9 mouse cellular contexts compared by ENCODE assay signal in genomic region chr10:97704562-97704961, GRCm38 (mm10). TPM values are rescaled to one million over a fixed set of nuclear protein-coding genes. Genes with fewer than 3 reads are reported as not detected.
A peak's percentile ranks its signal among the peaks of the same experiment; 100 is the strongest.
DNase-seq lines count a peak whose midpoint lies in the region; TF ChIP-seq lines count a peak whose summit lies in the region.
"Had no signal": no experiment of that assay in that cellular context is flagged by ENCODE, and none has a peak within 500 bp of the region (broad histone marks: within the 10 kb centered on the region; RNA-seq: fewer than 3 reads in every experiment).

No protein-coding gene starts in this region.

- WGBS in thymus, adult 2 months = 70% methylated on average over 1 of the region's 1 CpGs

- H3K27ac ChIP-seq in thymus, adult 2 months (ENCODE audit: control insufficient read depth, insufficient read depth, low read length) = no peak overlapping the region

- intact Hi-C loops in heart, postnatal 14 days (cut with DNase I) = no loop called here

- H3K36me3 ChIP-seq in thymus, adult 2 months (ENCODE audit: control insufficient read depth, insufficient read depth, low read length) = no peaks in the 10 kb centered on the region

- peak; percentile 27 to 60 for DNase-seq in heart, postnatal 14 days
- no peak for DNase-seq in heart, adult 9 months (ENCODE audit: low spot score in 2 of 2)
- peak; percentile 15 for DNase-seq in thymus, postnatal 0 days (ENCODE audit: low spot score)
- no peak for DNase-seq in thymus, postnatal 25 days
- peak; percentile 13 for DNase-seq in c-Kit-positive CD71-positive TER-119-negative erythroid progenitor cells, embryonic 14.5 days (ENCODE audit: low read depth)
- DNase-seq in hindlimb bud, embryonic 11.5 days (ENCODE audit: extremely low spot score, low read depth, low spot score) = peak; percentile 33
- DNase-seq in retina, postnatal 7 days (ENCODE audit: low read depth, low spot score) = peak; percentile 27
- DNase-seq in thymus, adult 2 months = no peak

- TF ChIP-seq POLR2A in thymus, adult 2 months (IDR thresholded peaks at IDR 0.05; ENCODE audit: control insufficient read depth, extremely low read depth, insufficient read depth, low read length, poor library complexity) = no peak

- no peak for TF ChIP-seq CTCF in thymus, adult 2 months (IDR thresholded peaks at IDR 0.05; ENCODE audit: borderline replicate concordance, control insufficient read depth, extremely low read depth, insufficient read depth, low read length, poor library complexity)

- no peaks in the 10 kb centered on the region for H3K27me3 ChIP-seq in thymus, adult 2 months (ENCODE audit: control insufficient read depth, insufficient read depth, low read length)

- no peaks in the 10 kb centered on the region for H3K4me1 ChIP-seq in thymus, adult 2 months (replicated peaks; ENCODE audit: control insufficient read depth, insufficient read depth, low read length)

- no peak overlapping the region for H3K4me3 ChIP-seq in thymus, adult 2 months (ENCODE audit: control insufficient read depth, insufficient read depth, low read length)

RNA-seq across cellular contexts. Expression of gene Ccer1, which starts 11.7 kb away (rescaled TPM):
- not detected for total RNA-seq in heart, postnatal 14 days (2021)
- not detected in 2 replicates for polyA plus RNA-seq in thymus, postnatal 0 days (2015; fragmentation: Nextera tagmentation; extraction: Ambion mirVana)
- polyA plus RNA-seq in thymus, adult 2 months (2012; rRNA removed) = 0.12 TPM in 1 of 2 replicates, not detected in the other
- polyA plus RNA-seq: cortical plate, adult 2 months had no signal

RNA-seq across cellular contexts. Expression of gene C030005K15Rik, which starts 22.0 kb away (rescaled TPM):
- not detected for total RNA-seq in heart, postnatal 14 days (2021)
- not detected in 2 replicates for polyA plus RNA-seq in thymus, postnatal 0 days (2015; fragmentation: Nextera tagmentation; extraction: Ambion mirVana)
- not detected in 2 replicates for polyA plus RNA-seq in thymus, adult 2 months (2012; rRNA removed)

Comparison
In these comparisons a context has a peak if more than half of its experiments do, and no peak if none do; other contexts are left out.
1. DNase-seq: peak in heart, postnatal 14 days (2 of 2), thymus, postnatal 0 days (single experiment), c-Kit-positive CD71-positive TER-119-negative erythroid progenitor cells, embryonic 14.5 days (single experiment), hindlimb bud, embryonic 11.5 days (single experiment) and retina, postnatal 7 days (single experiment); none in heart, adult 9 months (0 of 2), thymus, postnatal 25 days (single experiment) and thymus, adult 2 months (single experiment).